Mouse (Mus musculus) bone marrow, adult 2 months (tissue): Measurements from ENCODE around the gene Plin3. TPM values are rescaled to one million over a fixed set of nuclear protein-coding genes. Genes with fewer than 3 reads are reported as not detected.
A peak's percentile ranks its signal among the peaks of the same experiment; 100 is the strongest.

Experiments
- H3K27ac ChIP-seq: fragments of 200-500 bp; 2 replicates; pipeline ENCODE4 v1.5.1; 2012; ENCODE audit warnings: low read depth, mild to moderate bottlenecking, control low read depth, inconsistent platforms, low read length; ENCODE audit not compliant: control insufficient read depth, poor library complexity, insufficient read depth
- H3K4me1 ChIP-seq: fragments of 200-500 bp; 2 replicates; pipeline ENCODE4 v1.6.1; 2011; ENCODE audit warnings: low read length; ENCODE audit not compliant: control insufficient read depth, insufficient read depth
- H3K4me3 ChIP-seq: fragments of 200-500 bp; replicated peaks from 2 replicates; pipeline ENCODE3; 2011; ENCODE audit warnings: mild to moderate bottlenecking, low read depth, low read length, control low read depth; ENCODE audit not compliant: control insufficient read depth
- CTCF ChIP-seq: fragments of 200-500 bp; IDR thresholded peaks from 2 replicates; pipeline ENCODE4 v1.5.1; 2011; ENCODE audit warnings: low read length, control low read depth; ENCODE audit not compliant: control insufficient read depth, insufficient read depth
- POLR2A ChIP-seq: fragments of 200-500 bp; IDR thresholded peaks from 2 replicates; pipeline ENCODE4 v1.6.1; 2011; ENCODE audit warnings: low read depth, mild to moderate bottlenecking, control low read depth, low read length, borderline replicate concordance; ENCODE audit not compliant: control insufficient read depth
- WGBS: fragments of 180-500 bp; shearing (Covaris S2); methylation state at CpG from one replicate; pipeline ENCODE4 v1.1.7; 2018; 5-methylcytosine and 5-hydroxymethylcytosine counted together
- polyA plus RNA-seq: library from polyadenylated mRNA; stranded (reverse); fragments of >200 nt; gene quantifications from 2 replicates; pipeline ENCODE4 v1.2.4, GENCODE M21; 2011; ENCODE audit warnings: low replicate concordance; ENCODE audit not compliant: missing spikeins, insufficient read depth, insufficient read length

The Plin3 gene
- polyA plus RNA-seq, 1 experiment, result 29.6 TPM

DNA sequence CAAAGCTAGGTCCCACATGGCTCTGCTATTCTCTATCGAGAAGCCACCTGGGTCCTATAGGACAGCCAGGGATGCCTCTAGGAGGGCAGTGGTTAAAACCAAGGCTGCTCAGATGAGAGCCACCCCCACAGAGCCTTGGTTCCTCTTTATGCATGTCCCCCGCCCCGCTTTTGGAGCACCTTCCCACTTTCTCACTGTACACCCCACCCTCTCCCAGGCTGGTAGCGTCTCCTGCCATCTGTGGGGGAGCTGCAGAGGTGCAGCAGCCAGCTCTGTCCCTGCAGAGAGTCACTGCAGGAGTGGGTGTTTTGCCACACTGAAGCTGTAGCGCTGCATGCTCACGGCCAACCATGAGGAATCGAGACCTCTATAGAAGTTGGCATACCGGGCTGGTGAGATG is 9.4 kb downstream of the Plin3 start:
- Histone ChIP-seq H3K4me1 (peaks cover 2% of the 10 kb centered on the region), H3K4me3 (no peak overlapping the region), H3K27ac (no peak overlapping the region)
- TF ChIP-seq CTCF (no peak), POLR2A (no peak)
- 55% methylated on average over 8 of the region's 8 CpGs for WGBS

- Histone ChIP-seq H3K4me3 (no peak overlapping the region), H3K4me1 (peaks cover 1% of the 10 kb centered on the region), H3K27ac (no peak overlapping the region)
- WGBS, result 84% methylated on average over 4 of the region's 4 CpGs
- TF ChIP-seq CTCF, result no peak
- TF ChIP-seq POLR2A, result no peak
Measured at GRCm38 (mm10) chr17:56282802-56283201, 9.9 kb downstream of the Plin3 start.

DNA sequence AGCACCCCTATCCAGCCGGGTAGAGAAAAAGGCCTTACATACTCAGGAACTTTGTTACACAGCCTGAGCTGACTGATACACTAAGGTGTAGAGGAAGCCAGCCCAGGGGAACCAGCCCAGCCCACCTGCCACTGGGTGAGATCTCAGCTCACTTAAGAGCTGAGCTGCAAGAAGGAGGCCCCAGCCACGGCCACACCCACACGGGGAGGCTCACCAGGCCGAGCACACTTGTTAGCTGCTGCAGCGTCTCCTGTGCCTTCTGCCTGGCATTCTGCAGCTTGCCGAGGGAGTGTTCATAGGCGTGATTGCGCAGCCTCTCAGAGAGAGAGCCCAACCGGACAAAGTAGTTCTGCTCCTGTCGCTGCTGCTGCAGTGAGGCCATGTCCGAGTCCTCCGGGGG is 11.5 kb downstream of the Plin3 start:
- WGBS, result 52% methylated on average over 12 of the region's 12 CpGs
- no peaks in the 10 kb centered on the region; the same call in none of the 2 replicates for H3K4me1 ChIP-seq
- H3K27ac ChIP-seq, result peak overlapping the region; percentile 31; the same call in 1 of the 2 replicates
- peak overlapping the region; percentile 2 for H3K4me3 ChIP-seq
- no peak for TF ChIP-seq CTCF
- TF ChIP-seq POLR2A, result no peak

GRCm38 (mm10) chr17:56279481-56280155 is 13.1 kb downstream of the Plin3 start:
- Histone ChIP-seq H3K27ac (no peak overlapping the region), H3K4me3 (no peak overlapping the region), H3K4me1 (no peaks in the 10 kb centered on the region; the same call in none of the 2 replicates)
- WGBS, result 83% methylated on average over 12 of the region's 12 CpGs
- TF ChIP-seq POLR2A, result no peak

DNA sequence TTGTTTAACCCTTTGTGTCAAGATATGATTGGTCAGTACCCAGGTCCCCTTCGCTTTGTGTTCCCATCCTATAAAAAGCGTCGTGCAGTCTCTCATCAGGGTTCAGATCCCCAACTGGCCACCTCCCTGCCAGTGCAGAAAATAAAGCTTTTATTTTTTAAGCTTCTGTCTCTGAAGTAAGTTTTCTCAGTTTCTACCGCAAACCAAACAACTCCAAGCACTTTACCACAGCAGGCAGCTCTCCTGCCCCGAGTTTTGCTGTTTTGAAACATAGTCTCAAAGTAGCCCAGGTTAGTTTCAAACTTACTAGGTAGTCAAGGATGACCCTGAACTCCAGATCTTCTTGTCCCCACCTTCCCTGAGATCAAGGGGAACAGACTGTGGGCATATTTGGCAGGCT is 14.3 kb downstream of the Plin3 start:
- TF ChIP-seq CTCF (no peak), POLR2A (no peak)
- Histone ChIP-seq H3K4me3 (no peak overlapping the region), H3K27ac (no peak overlapping the region), H3K4me1 (no peaks in the 10 kb centered on the region; the same call in none of the 2 replicates)
- WGBS, result 90% methylated on average over 5 of the region's 5 CpGs

- H3K27ac ChIP-seq, result no peak overlapping the region
- no peak overlapping the region for H3K4me3 ChIP-seq
- TF ChIP-seq POLR2A (no peak), CTCF (no peak)
- H3K4me1 ChIP-seq, result no peaks in the 10 kb centered on the region; the same call in 1 of the 2 replicates
- WGBS, result 35% methylated on average over 2 of the region's 2 CpGs
Measured at GRCm38 (mm10) chr17:56277567-56277893, 15.1 kb downstream of the Plin3 start.

- Histone ChIP-seq H3K4me3 (peak within 1 kb of the TSS; percentile 68), H3K27ac (peak within 1 kb of the TSS; percentile 63), H3K4me1 (no peaks in the 10 kb centered on the region; the same call in 1 of the 2 replicates)
- WGBS, result 3% methylated on average over 20 of the region's 21 CpGs
- TF ChIP-seq POLR2A, result peak; percentile 54; the same call in 1 of the 2 replicates
- no peak for TF ChIP-seq CTCF
Measured at GRCm38 (mm10) chr17:56276643-56277566, 15.8 kb downstream of the Plin3 start, which contains the start of gene Ticam1. TSS of gene Ticam1 (minus strand) at chr17:56276786.

- Histone ChIP-seq H3K4me3 (peak overlapping the region; percentile 68), H3K27ac (peak overlapping the region; percentile 63), H3K4me1 (no peaks in the 10 kb centered on the region; the same call in 1 of the 2 replicates)
- TF ChIP-seq CTCF (no peak), POLR2A (no peak)
- 15% methylated on average over 5 of the region's 5 CpGs for WGBS
Measured at GRCm38 (mm10) chr17:56275842-56276480, 16.7 kb downstream of the Plin3 start.
